Mouse (Mus musculus): Measurements from ENCODE around the gene Nr0b2. TPM values are rescaled to one million over a fixed set of nuclear protein-coding genes. Genes with fewer than 3 reads are reported as not detected.

The Nr0b2 gene
- polyA plus RNA-seq, 1 experiment, result not detected

GRCm38 (mm10) chr4:133583690-133584058, 30.5 kb downstream of the Nr0b2 start:
- Histone ChIP-seq H3K4me1 (ENCODE audit: control insufficient read depth, insufficient read depth, low read length) (no peaks in the 10 kb centered on the region; the same call in 1 of the 2 replicates), H3K27ac (ENCODE audit: insufficient read depth, low read length) (peak overlapping the region; percentile 62), H3K4me3 (ENCODE audit: insufficient read depth, low read length) (peak overlapping the region; percentile 63)
- TF ChIP-seq POLR2A (IDR thresholded peaks at IDR 0.05; ENCODE audit: low read depth, low read length) (no peak), CTCF (IDR thresholded peaks at IDR 0.05; ENCODE audit: borderline replicate concordance, insufficient read depth, low read length) (no peak)

- no peak for TF ChIP-seq CTCF (IDR thresholded peaks at IDR 0.05; ENCODE audit: borderline replicate concordance, insufficient read depth, low read length)
- peak; percentile 92 for TF ChIP-seq POLR2A (IDR thresholded peaks at IDR 0.05; ENCODE audit: low read depth, low read length)
- Histone ChIP-seq H3K27ac (ENCODE audit: insufficient read depth, low read length) (peak within 1 kb of the TSS; percentile 62), H3K4me1 (ENCODE audit: control insufficient read depth, insufficient read depth, low read length) (no peaks in the 10 kb centered on the region; the same call in 1 of the 2 replicates), H3K4me3 (ENCODE audit: insufficient read depth, low read length) (peak within 1 kb of the TSS; percentile 63)
Measured at GRCm38 (mm10) chr4:133584059-133584951, 31.1 kb downstream of the Nr0b2 start, which contains the start of gene Gpn2. Gene Gpn2, plus strand, starts transcription at chr4:133584362.

- TF ChIP-seq POLR2A (IDR thresholded peaks at IDR 0.05; ENCODE audit: low read depth, low read length), result no peak
- TF ChIP-seq CTCF (IDR thresholded peaks at IDR 0.05; ENCODE audit: borderline replicate concordance, insufficient read depth, low read length), result peak; percentile 89
- H3K27ac ChIP-seq (ENCODE audit: insufficient read depth, low read length), result no peak overlapping the region
- H3K4me1 ChIP-seq (ENCODE audit: control insufficient read depth, insufficient read depth, low read length), result peaks cover 2% of the 10 kb centered on the region; the same call in 1 of the 2 replicates
Measured at GRCm38 (mm10) chr4:133592570-133592969, 39.4 kb downstream of the Nr0b2 start.

GRCm38 (mm10) chr4:133595538-133595937, 42.4 kb downstream of the Nr0b2 start:
- Histone ChIP-seq H3K4me1 (ENCODE audit: control insufficient read depth, insufficient read depth, low read length) (peaks cover 9% of the 10 kb centered on the region), H3K27ac (ENCODE audit: insufficient read depth, low read length) (peak overlapping the region; percentile 86), H3K4me3 (ENCODE audit: insufficient read depth, low read length) (no peak overlapping the region)
- TF ChIP-seq CTCF (IDR thresholded peaks at IDR 0.05; ENCODE audit: borderline replicate concordance, insufficient read depth, low read length), result no peak
- no peak for TF ChIP-seq POLR2A (IDR thresholded peaks at IDR 0.05; ENCODE audit: low read depth, low read length)

More at GRCm38 (mm10) chr4:133592570-133592969, 39.4 kb downstream of the Nr0b2 start:
- H3K4me3 ChIP-seq (ENCODE audit: insufficient read depth, low read length), result no peak overlapping the region

GRCm38 (mm10) chr4:133596084-133596483, 42.9 kb downstream of the Nr0b2 start:
- Histone ChIP-seq H3K27ac (ENCODE audit: insufficient read depth, low read length) (peak overlapping the region; percentile 86), H3K4me3 (ENCODE audit: insufficient read depth, low read length) (no peak overlapping the region), H3K4me1 (ENCODE audit: control insufficient read depth, insufficient read depth, low read length) (peaks cover 9% of the 10 kb centered on the region)
- TF ChIP-seq POLR2A (IDR thresholded peaks at IDR 0.05; ENCODE audit: low read depth, low read length) (no peak), CTCF (IDR thresholded peaks at IDR 0.05; ENCODE audit: borderline replicate concordance, insufficient read depth, low read length) (no peak)

- no peak for TF ChIP-seq POLR2A (IDR thresholded peaks at IDR 0.05; ENCODE audit: low read depth, low read length)
- Histone ChIP-seq H3K4me1 (ENCODE audit: control insufficient read depth, insufficient read depth, low read length) (peaks cover 7% of the 10 kb centered on the region; the same call in 1 of the 2 replicates), H3K27ac (ENCODE audit: insufficient read depth, low read length) (no peak overlapping the region), H3K4me3 (ENCODE audit: insufficient read depth, low read length) (no peak overlapping the region)
Measured at GRCm38 (mm10) chr4:133598616-133599015, 45.4 kb downstream of the Nr0b2 start.

GRCm38 (mm10) chr4:133599116-133599515, 45.9 kb downstream of the Nr0b2 start:
- H3K27ac ChIP-seq (ENCODE audit: insufficient read depth, low read length), result peak overlapping the region; percentile 73
- H3K4me3 ChIP-seq (ENCODE audit: insufficient read depth, low read length), result peak overlapping the region; percentile 44
- TF ChIP-seq POLR2A (IDR thresholded peaks at IDR 0.05; ENCODE audit: low read depth, low read length) (no peak), CTCF (IDR thresholded peaks at IDR 0.05; ENCODE audit: borderline replicate concordance, insufficient read depth, low read length) (no peak)
- H3K4me1 ChIP-seq (ENCODE audit: control insufficient read depth, insufficient read depth, low read length), result peaks cover 7% of the 10 kb centered on the region; the same call in 1 of the 2 replicates

- Histone ChIP-seq H3K4me1 (ENCODE audit: control insufficient read depth, insufficient read depth, low read length) (peaks cover 7% of the 10 kb centered on the region; the same call in 1 of the 2 replicates), H3K4me3 (ENCODE audit: insufficient read depth, low read length) (peak overlapping the region; percentile 44), H3K27ac (ENCODE audit: insufficient read depth, low read length) (peak overlapping the region; percentile 73)
- TF ChIP-seq CTCF (IDR thresholded peaks at IDR 0.05; ENCODE audit: borderline replicate concordance, insufficient read depth, low read length) (no peak), POLR2A (IDR thresholded peaks at IDR 0.05; ENCODE audit: low read depth, low read length) (peak; percentile 57)
Measured at GRCm38 (mm10) chr4:133599571-133600073, 46.4 kb downstream of the Nr0b2 start.

GRCm38 (mm10) chr4:133600306-133600705, 47.1 kb downstream of the Nr0b2 start:
- H3K4me3 ChIP-seq (ENCODE audit: insufficient read depth, low read length), result peak overlapping the region; percentile 30; the same call in 1 of the 2 replicates
- H3K27ac ChIP-seq (ENCODE audit: insufficient read depth, low read length), result no peak overlapping the region; the same call in 1 of the 2 replicates
- peaks cover 11% of the 10 kb centered on the region; the same call in 1 of the 2 replicates for H3K4me1 ChIP-seq (ENCODE audit: control insufficient read depth, insufficient read depth, low read length)
- no peak for TF ChIP-seq POLR2A (IDR thresholded peaks at IDR 0.05; ENCODE audit: low read depth, low read length)
- TF ChIP-seq CTCF (IDR thresholded peaks at IDR 0.05; ENCODE audit: borderline replicate concordance, insufficient read depth, low read length), result no peak
